Mouse (Mus musculus): ENCODE results near the gene Iqcf3. TPM values are rescaled to one million over a fixed set of nuclear protein-coding genes. Genes with fewer than 3 reads are reported as not detected.
A peak's percentile ranks its signal among the peaks of the same experiment; 100 is the strongest.
"Not testable (repeated sequence)": the region's sequence is repeated elsewhere in the genome, so short reads cannot be mapped to it uniquely, and the experiment has no call there.

The Iqcf3 gene
- total and polyA plus RNA-seq, 3 experiments: not detected

GRCm38 (mm10) chr9:106509356-106509755 lies 52.1 kb downstream of the Iqcf3 start:
- DNase-seq: no peak

- no peak for DNase-seq
Measured at GRCm38 (mm10) chr9:106504246-106504645, 57.2 kb downstream of the Iqcf3 start.

GRCm38 (mm10) chr9:106501846-106502245 lies 59.6 kb downstream of the Iqcf3 start:
- no peak for DNase-seq

GRCm38 (mm10) chr9:106499667-106500066 lies 61.8 kb downstream of the Iqcf3 start, which contains the start of gene Iqcf1:
TSS of gene Iqcf1 (plus strand) at chr9:106499967.
- DNase-seq: peak; percentile 39

- DNase-seq: not testable (repeated sequence)
Measured at GRCm38 (mm10) chr9:106487602-106488001, 73.8 kb downstream of the Iqcf3 start.

- no peak for DNase-seq
Measured at GRCm38 (mm10) chr9:106485076-106485475, 76.4 kb downstream of the Iqcf3 start.

- DNase-seq: no peak
Measured at GRCm38 (mm10) chr9:106483606-106484005, 77.8 kb downstream of the Iqcf3 start.

- DNase-seq: no peak
Measured at GRCm38 (mm10) chr9:106483136-106483535, 78.3 kb downstream of the Iqcf3 start.

GRCm38 (mm10) chr9:106482578-106483115 lies 78.8 kb downstream of the Iqcf3 start:
- no peak for DNase-seq

- DNase-seq: no peak
Measured at GRCm38 (mm10) chr9:106481676-106482075, 79.8 kb downstream of the Iqcf3 start.

- no peak for DNase-seq
Measured at GRCm38 (mm10) chr9:106481075-106481474, 80.4 kb downstream of the Iqcf3 start.

GRCm38 (mm10) chr9:106480541-106480940 lies 80.9 kb downstream of the Iqcf3 start:
- DNase-seq: no peak

- DNase-seq: no peak
Measured at GRCm38 (mm10) chr9:106478101-106478500, 83.3 kb downstream of the Iqcf3 start.

- DNase-seq: no peak
Measured at GRCm38 (mm10) chr9:106477649-106478048, 83.8 kb downstream of the Iqcf3 start.

- DNase-seq: peak; percentile 99
Measured at GRCm38 (mm10) chr9:106476924-106477484, 84.4 kb downstream of the Iqcf3 start, which contains the start of gene Parp3. TSS of gene Parp3 (minus strand) at chr9:106476949.

- peak; percentile 85 for DNase-seq
Measured at GRCm38 (mm10) chr9:106476002-106476923, 85.2 kb downstream of the Iqcf3 start.

GRCm38 (mm10) chr9:106475663-106476001 lies 85.8 kb downstream of the Iqcf3 start, which contains the start of gene Rrp9:
TSS of gene Rrp9 (plus strand) at chr9:106475963.
- DNase-seq: no peak

GRCm38 (mm10) chr9:106475046-106475445 lies 86.4 kb downstream of the Iqcf3 start:
- DNase-seq: peak; percentile 24

GRCm38 (mm10) chr9:106474456-106474855 lies 87.0 kb downstream of the Iqcf3 start:
- peak; percentile 80 for DNase-seq

- DNase-seq: peak; percentile 9
Measured at GRCm38 (mm10) chr9:106473753-106474105, 87.7 kb downstream of the Iqcf3 start.

GRCm38 (mm10) chr9:106473081-106473752 lies 88.2 kb downstream of the Iqcf3 start:
- no peak for DNase-seq

GRCm38 (mm10) chr9:106472321-106472720 lies 89.1 kb downstream of the Iqcf3 start:
- no peak for DNase-seq

Data from adrenal gland, adult 2 months (tissue).